Mouse (Mus musculus) forebrain, embryonic 16.5 days (tissue): Measurements from ENCODE around the gene Actr8. TPM values are rescaled to one million over a fixed set of nuclear protein-coding genes. Genes with fewer than 3 reads are reported as not detected.

Experiments used
- ATAC-seq: fragments of 200-750 bp; cut with Nextera tagmentation; 2 replicates; pipeline ENCODE4 v1.8.0; 2017; ENCODE audit warnings: mild to moderate bottlenecking, moderate library complexity
- H3K27ac ChIP-seq: fragments of 300-500 bp; sonication (generic); 2 replicates; pipeline ENCODE4 v1.5.1; 2014; ENCODE audit warnings: low read length, control low read depth
- H3K27me3 ChIP-seq: fragments of 300-500 bp; sonication (generic); replicated peaks from 2 replicates; pipeline ENCODE4 v1.6.1; 2014; ENCODE audit warnings: low read length; ENCODE audit not compliant: control insufficient read depth, insufficient read depth
- H3K36me3 ChIP-seq: fragments of 300-500 bp; sonication (generic); 2 replicates; pipeline ENCODE4 v1.6.1; 2014; ENCODE audit not compliant: control insufficient read depth, insufficient read depth
- H3K4me1 ChIP-seq: fragments of 300-500 bp; sonication (generic); replicated peaks from 2 replicates; pipeline ENCODE4 v1.6.1; 2014; ENCODE audit warnings: low read length; ENCODE audit not compliant: control insufficient read depth, insufficient read depth
- H3K4me2 ChIP-seq: fragments of 300-500 bp; sonication (generic); 2 replicates; pipeline ENCODE4 v1.6.1; 2014; ENCODE audit warnings: mild to moderate bottlenecking, low read length, control low read depth
- H3K4me3 ChIP-seq: fragments of 300-500 bp; sonication (generic); replicated peaks from 2 replicates; pipeline ENCODE4 v1.5.1; 2014; ENCODE audit warnings: mild to moderate bottlenecking, low read length, control low read depth
- H3K9ac ChIP-seq: fragments of 300-500 bp; sonication (generic); replicated peaks from 2 replicates; pipeline ENCODE4 v1.6.1; 2014; ENCODE audit warnings: low read depth, low read length, control low read depth
- H3K9me3 ChIP-seq: fragments of 300-500 bp; sonication (generic); 2 replicates; pipeline ENCODE4 v1.6.1; 2016; ENCODE audit warnings: low read length; ENCODE audit not compliant: control insufficient read depth
- WGBS: fragments of 180-500 bp; shearing (Covaris S2); extraction: QIAGEN DNeasy Blood & Tissue Kit; methylation state at CpG from one replicate; pipeline ENCODE4 v1.1.7; 2014; 5-methylcytosine and 5-hydroxymethylcytosine counted together
- microRNA-seq: library from miRNA; unstranded; fragments of <30 nt; microRNA quantifications from one replicate; pipeline ENCODE4, GENCODE M21; 2017
- polyA plus RNA-seq: library from polyadenylated mRNA; unstranded; fragments of >200 nt; fragmentation: Nextera tagmentation; extraction: Ambion mirVana; gene quantifications from 2 replicates; pipeline ENCODE4 v1.2.1, GENCODE M21; 2015

Gene Actr8
- polyA plus RNA-seq, 1 experiment from 2014 or later, result 92.8 TPM

DNA sequence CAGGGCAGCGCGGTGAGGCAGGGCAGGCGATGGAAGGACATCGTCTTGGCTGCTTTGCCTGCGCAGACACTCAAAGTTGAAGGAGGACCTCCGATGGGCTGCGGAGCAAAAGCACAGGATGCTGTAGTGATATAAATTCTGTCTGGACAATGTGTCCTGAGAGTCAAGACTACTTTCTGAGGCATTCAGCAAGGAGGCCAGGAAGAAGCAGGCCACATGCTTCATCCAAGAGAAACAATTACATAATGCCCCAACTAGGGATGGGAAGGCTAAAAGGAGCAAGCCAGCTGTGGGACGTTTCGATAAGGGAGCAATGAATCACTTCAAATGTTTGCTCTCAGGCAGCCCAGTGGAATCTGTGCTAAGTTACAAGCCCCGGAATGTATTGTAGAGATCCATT is 67.1 kb downstream of the Actr8 start:
- Histone ChIP-seq H3K36me3 (no peaks in the 10 kb centered on the region), H3K27me3 (no peaks in the 10 kb centered on the region), H3K4me2 (no peak overlapping the region), H3K4me3 (no peak overlapping the region), H3K4me1 (no peaks in the 10 kb centered on the region), H3K27ac (no peak overlapping the region), H3K9me3 (no peaks in the 10 kb centered on the region), H3K9ac (no peak overlapping the region)
- ATAC-seq, result no peak
- 92% methylated on average over 10 of the region's 10 CpGs for WGBS

DNA sequence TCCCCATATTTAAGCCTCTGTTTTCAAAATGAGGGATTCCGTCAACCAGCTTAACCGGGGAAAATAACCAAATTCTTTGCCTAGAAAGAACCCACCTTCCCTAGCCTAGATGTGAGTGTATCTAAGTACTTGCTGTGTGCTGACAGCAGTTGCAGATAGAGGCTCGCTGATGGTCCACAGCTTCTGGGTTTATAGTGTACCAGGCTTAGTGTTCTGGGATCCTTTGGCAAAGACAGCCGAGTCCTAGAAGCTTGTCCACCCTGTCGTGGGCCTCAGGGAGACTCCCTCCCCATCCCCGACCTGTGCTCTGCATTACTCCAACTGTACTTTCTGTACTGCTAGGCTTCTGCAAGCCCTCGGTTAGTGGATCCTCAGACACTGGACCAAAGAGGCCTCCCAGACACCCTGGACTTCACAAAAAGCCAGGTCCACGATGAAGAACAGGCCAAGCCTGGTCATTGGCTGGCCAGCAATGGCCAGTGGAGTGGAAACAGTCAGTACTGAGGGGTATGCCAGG is 67.6 kb downstream of the Actr8 start:
- no peaks in the 10 kb centered on the region for H3K36me3 ChIP-seq
- no peak overlapping the region for H3K4me2 ChIP-seq
- ATAC-seq, result no peak
- 88% methylated on average over 8 of the region's 8 CpGs for WGBS
- no peaks in the 10 kb centered on the region for H3K27me3 ChIP-seq
- no peak overlapping the region for H3K9ac ChIP-seq
- H3K4me1 ChIP-seq, result no peaks in the 10 kb centered on the region
- H3K4me3 ChIP-seq, result no peak overlapping the region
- no peak overlapping the region for H3K27ac ChIP-seq
- no peaks in the 10 kb centered on the region for H3K9me3 ChIP-seq

DNA sequence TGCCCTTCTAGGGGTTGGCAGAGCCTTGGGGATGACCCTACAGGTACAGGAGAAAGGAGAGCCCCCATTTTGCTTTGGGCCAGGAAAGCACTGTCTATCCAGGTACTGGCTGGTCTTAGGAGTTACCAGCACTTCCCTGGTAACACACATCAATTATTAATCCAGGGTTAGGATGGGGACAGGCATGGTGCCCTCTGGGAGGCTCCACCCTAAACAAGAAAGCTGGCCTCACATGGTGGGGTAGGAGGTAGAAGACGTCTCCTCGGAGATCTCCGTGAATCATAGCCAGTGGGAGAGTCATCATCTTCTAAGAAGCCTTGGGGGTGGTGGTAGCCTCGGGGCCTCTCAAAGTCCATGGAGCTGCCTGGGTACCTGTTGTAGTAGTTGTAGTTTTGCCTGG is 68.8 kb downstream of the Actr8 start:
- Histone ChIP-seq H3K9ac (no peak overlapping the region), H3K4me3 (no peak overlapping the region), H3K36me3 (no peaks in the 10 kb centered on the region), H3K9me3 (no peaks in the 10 kb centered on the region), H3K27ac (no peak overlapping the region), H3K27me3 (no peaks in the 10 kb centered on the region), H3K4me1 (no peaks in the 10 kb centered on the region), H3K4me2 (no peak overlapping the region)
- WGBS, result 91% methylated on average over 4 of the region's 4 CpGs
- no peak for ATAC-seq

DNA sequence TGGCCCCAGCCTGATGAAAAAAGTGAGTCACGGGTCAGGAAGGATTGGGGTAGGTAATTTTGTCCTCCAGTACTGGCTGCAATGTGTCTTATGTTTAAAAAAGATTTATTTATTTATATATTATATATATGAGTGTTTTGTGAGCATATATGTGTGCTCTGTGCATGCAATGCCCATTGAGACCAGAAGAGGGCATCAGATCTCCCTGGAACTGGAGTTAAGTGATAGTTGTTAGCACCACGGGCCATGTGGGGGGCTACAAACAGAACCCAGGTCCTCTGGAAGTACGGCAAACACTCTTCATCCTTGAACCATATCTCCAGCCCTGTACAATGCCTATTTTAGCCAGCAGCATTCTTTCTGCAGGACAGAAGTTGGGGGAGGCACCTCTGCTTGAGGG is 69.9 kb downstream of the Actr8 start:
- 86% methylated on average over 3 of the region's 3 CpGs for WGBS
- H3K27ac ChIP-seq, result no peak overlapping the region
- no peaks in the 10 kb centered on the region for H3K27me3 ChIP-seq
- H3K4me2 ChIP-seq, result no peak overlapping the region
- H3K9me3 ChIP-seq, result no peaks in the 10 kb centered on the region
- H3K4me3 ChIP-seq, result no peak overlapping the region
- no peaks in the 10 kb centered on the region for H3K36me3 ChIP-seq
- no peak overlapping the region for H3K9ac ChIP-seq
- no peak for ATAC-seq
- H3K4me1 ChIP-seq, result no peaks in the 10 kb centered on the region

DNA sequence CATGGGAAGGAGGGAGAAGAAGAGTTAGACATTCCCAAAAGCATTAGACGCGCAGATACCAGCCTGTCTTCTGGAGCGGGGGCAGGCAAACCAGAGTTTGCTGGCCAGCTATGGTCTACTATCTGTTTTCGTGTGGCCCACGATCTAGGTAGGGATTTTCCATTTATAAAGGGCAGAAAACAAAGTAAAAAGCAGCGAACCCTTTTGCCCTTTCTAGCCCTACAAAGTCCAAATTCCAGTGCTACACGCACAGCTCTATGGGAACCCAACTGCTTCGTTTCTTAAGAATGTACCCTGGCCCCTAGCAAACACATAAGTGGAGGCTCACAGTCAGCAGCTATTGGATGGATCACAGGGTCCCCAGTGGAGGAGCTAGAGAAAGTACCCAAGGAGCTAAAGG is 72.1 kb downstream of the Actr8 start:
- no peaks in the 10 kb centered on the region for H3K9me3 ChIP-seq
- no peaks in the 10 kb centered on the region for H3K27me3 ChIP-seq
- WGBS, result 84% methylated on average over 8 of the region's 8 CpGs
- H3K4me3 ChIP-seq, result no peak overlapping the region
- no peak overlapping the region for H3K4me2 ChIP-seq
- no peak overlapping the region for H3K9ac ChIP-seq
- no peaks in the 10 kb centered on the region for H3K4me1 ChIP-seq
- ATAC-seq, result no peak
- H3K27ac ChIP-seq, result no peak overlapping the region
- H3K36me3 ChIP-seq, result no peaks in the 10 kb centered on the region

DNA sequence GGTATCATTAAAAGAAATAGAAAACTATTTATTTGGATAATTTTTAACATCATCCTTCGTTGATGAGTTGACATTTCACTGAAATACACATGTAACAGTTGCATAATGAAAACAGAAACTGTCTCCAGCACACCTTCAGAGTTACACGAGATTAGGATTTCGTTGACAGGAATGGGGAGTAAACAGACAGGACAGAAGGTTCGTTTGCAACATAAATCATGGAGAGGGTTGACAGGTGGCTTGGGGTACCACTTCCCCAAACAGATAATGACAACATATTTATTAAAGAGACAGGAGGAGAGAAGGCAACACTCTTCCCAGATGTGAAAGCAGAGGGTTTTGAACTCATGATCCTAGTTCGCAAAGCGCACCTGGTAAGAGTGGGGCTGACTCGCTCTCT is 76.8 kb downstream of the Actr8 start:
- no peak overlapping the region for H3K4me3 ChIP-seq
- H3K4me2 ChIP-seq, result no peak overlapping the region
- H3K27ac ChIP-seq, result no peak overlapping the region
- H3K9me3 ChIP-seq, result no peaks in the 10 kb centered on the region
- ATAC-seq, result no peak
- no peaks in the 10 kb centered on the region for H3K36me3 ChIP-seq
- H3K27me3 ChIP-seq, result no peaks in the 10 kb centered on the region
- H3K4me1 ChIP-seq, result peaks cover 17% of the 10 kb centered on the region
- WGBS, result 69% methylated on average over 7 of the region's 7 CpGs
- H3K9ac ChIP-seq, result no peak overlapping the region

Small RNA genes lying within 50 kb of the gene (microRNA-seq; reads per million reads assigned to microRNA genes)
- not detected for gene Mir6947

Other genes starting within 250 kb of the Actr8 start
- gene Selenok, start 10.0 kb upstream of the Actr8 start, polyA plus RNA-seq, result 413 and 432 TPM in 2 replicates
- 1.3 and 2.2 TPM in 2 replicates for gene Il17rb, start 30.6 kb downstream of the Actr8 start, polyA plus RNA-seq
- gene Chdh, start 30.7 kb downstream of the Actr8 start, polyA plus RNA-seq, result 0.12 and 0.66 TPM in 2 replicates